Mouse (Mus musculus): Measurements from ENCODE around the gene Ssr2.

The Ssr2 gene

GRCm38 (mm10) chr3:88623346-88624135, 47.9 kb downstream of the Ssr2 start:
- DNase-seq (ENCODE audit: low spot score): no peak

GRCm38 (mm10) chr3:88624324-88624723, 48.6 kb downstream of the Ssr2 start:
- no peak for DNase-seq (ENCODE audit: low spot score)

- no peak for DNase-seq (ENCODE audit: low spot score)
Measured at GRCm38 (mm10) chr3:88624951-88625350, 49.3 kb downstream of the Ssr2 start.

GRCm38 (mm10) chr3:88625531-88625930, 49.9 kb downstream of the Ssr2 start:
- DNase-seq (ENCODE audit: low spot score): no peak

GRCm38 (mm10) chr3:88626316-88626715, 50.6 kb downstream of the Ssr2 start:
- DNase-seq (ENCODE audit: low spot score): no peak

- no peak for DNase-seq (ENCODE audit: low spot score)
Measured at GRCm38 (mm10) chr3:88627114-88627513, 51.4 kb downstream of the Ssr2 start.

- DNase-seq (ENCODE audit: low spot score): no peak
Measured at GRCm38 (mm10) chr3:88627535-88627934, 51.9 kb downstream of the Ssr2 start.

- no peak for DNase-seq (ENCODE audit: low spot score)
Measured at GRCm38 (mm10) chr3:88628766-88629165, 53.1 kb downstream of the Ssr2 start.

- no peak for DNase-seq (ENCODE audit: low spot score)
Measured at GRCm38 (mm10) chr3:88629244-88629643, 53.6 kb downstream of the Ssr2 start.

GRCm38 (mm10) chr3:88630018-88630417, 54.3 kb downstream of the Ssr2 start:
- no peak for DNase-seq (ENCODE audit: low spot score)

GRCm38 (mm10) chr3:88630849-88631341, 55.2 kb downstream of the Ssr2 start:
- no peak for DNase-seq (ENCODE audit: low spot score)

GRCm38 (mm10) chr3:88631921-88632587, 56.4 kb downstream of the Ssr2 start:
- DNase-seq (ENCODE audit: low spot score): no peak

GRCm38 (mm10) chr3:88633056-88633455, 57.4 kb downstream of the Ssr2 start:
- no peak for DNase-seq (ENCODE audit: low spot score)

GRCm38 (mm10) chr3:88635506-88636275, 60.0 kb downstream of the Ssr2 start:
- DNase-seq (ENCODE audit: low spot score): no peak

GRCm38 (mm10) chr3:88636555-88636986, 60.9 kb downstream of the Ssr2 start:
- DNase-seq (ENCODE audit: low spot score): no peak

- no peak for DNase-seq (ENCODE audit: low spot score)
Measured at GRCm38 (mm10) chr3:88637134-88637533, 61.5 kb downstream of the Ssr2 start.
